Mouse (Mus musculus) liver, embryonic 18 days (tissue): ENCODE data around the gene Jmy. TPM values are rescaled to one million over a fixed set of nuclear protein-coding genes. Genes with fewer than 3 reads are reported as not detected.

Experiments
- polyA plus RNA-seq: library from polyadenylated mRNA; depleted of rRNA; stranded (reverse); fragments of >200 nt; gene quantifications from 2 replicates; pipeline ENCODE4 v1.2.3, GENCODE M21; 2012; rRNA removed

Jmy gene
- 2.5 and 3.0 TPM in 2 replicates for polyA plus RNA-seq

DNA sequence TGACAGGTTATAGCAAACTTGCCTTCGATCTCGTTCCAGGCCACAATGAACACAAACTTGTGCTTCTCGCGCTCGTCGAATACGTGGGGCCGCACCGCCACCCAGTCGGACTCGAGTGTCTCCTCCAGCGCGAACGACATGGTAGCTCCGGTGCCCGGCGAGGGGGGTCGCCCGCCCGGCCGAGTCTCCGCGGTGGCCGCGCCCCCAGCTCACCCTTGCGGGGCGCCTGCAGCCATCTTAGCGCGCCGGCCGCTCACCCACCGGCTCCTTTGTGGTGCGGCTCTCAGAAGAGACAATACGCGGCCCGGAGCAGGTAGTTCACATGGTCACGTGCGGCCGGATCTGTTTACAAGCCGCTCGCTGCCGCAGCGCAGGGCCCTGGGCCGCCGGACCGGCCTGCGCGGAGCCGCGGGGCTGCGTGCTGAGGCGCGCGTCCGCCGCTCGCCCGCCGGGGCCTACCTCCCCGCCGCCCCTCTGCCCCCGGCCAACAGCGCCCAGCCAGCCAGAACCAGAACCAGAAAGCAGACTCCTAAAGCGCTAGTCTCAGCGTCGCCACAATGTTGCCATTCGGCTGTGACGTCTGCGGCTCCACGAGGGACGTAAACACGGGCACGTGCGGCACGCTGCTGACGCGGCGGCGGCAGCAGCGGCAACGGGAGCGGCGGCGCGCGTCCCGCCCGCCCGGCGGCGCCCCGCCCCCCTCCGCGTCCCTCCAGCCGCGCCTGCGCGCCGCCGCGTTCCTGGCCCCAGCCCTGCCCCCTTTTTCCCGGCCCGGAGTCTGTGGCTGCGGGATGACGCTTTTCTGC lies at the start of gene Jmy:
Jmy (minus strand) TSS at position 642 of the 806 bp plus-strand sequence.

Other genes with a start within 250 kb of the Jmy start
- 2.5 and 2.7 TPM in 2 replicates for gene Homer1, start 200.2 kb downstream of the Jmy start, polyA plus RNA-seq
- gene Bhmt, start 138.2 kb upstream of the Jmy start, polyA plus RNA-seq: 110 and 214 TPM in 2 replicates
- 82.4 and 96.4 TPM in 2 replicates for gene Bhmt2, start 174.5 kb upstream of the Jmy start, polyA plus RNA-seq
- 45.2 and 54.6 TPM in 2 replicates for gene Dmgdh, start 174.6 kb upstream of the Jmy start, polyA plus RNA-seq